Mouse (Mus musculus) MEL (cell line): ENCODE data around the gene Sox5. TPM values are rescaled to one million over a fixed set of nuclear protein-coding genes. Genes with fewer than 3 reads are reported as not detected.

ENCODE experiments used
- DNase-seq: peaks from one replicate; pipeline ENCODE4 v3.0.0; 2011; ENCODE audit warnings: low read depth, low spot score
- H3K27ac ChIP-seq: 2 replicates; pipeline ENCODE4 v1.5.1; 2012; ENCODE audit warnings: low read depth, mild to moderate bottlenecking, control low read depth, low read length, moderate library complexity; ENCODE audit not compliant: control insufficient read depth
- H3K27me3 ChIP-seq, 2 experiments: fragments of 150-350 bp in 1 of 2; sonication (generic) in 1 of 2; 2 replicates each; pipeline ENCODE4 v1.6.1; 2012; ENCODE audit warnings: low read length in 2 of 2, mild to moderate bottlenecking in 2 of 2, improper control_type of control experiment in 1 of 2, moderate library complexity in 1 of 2; ENCODE audit not compliant: insufficient read depth in 2 of 2, control insufficient read depth in 1 of 2
- H3K36me3 ChIP-seq, 2 experiments: 2 replicates each; pipeline ENCODE4 v1.6.1; 2012 to 2014; ENCODE audit warnings: low read length in 2 of 2, improper control_type of control experiment in 1 of 2, inconsistent platforms in 1 of 2, mild to moderate bottlenecking in 1 of 2; ENCODE audit not compliant: insufficient read depth in 2 of 2, control insufficient read depth in 1 of 2
- H3K4me1 ChIP-seq, 2 experiments: fragments of 150-350 bp in 1 of 2; sonication (generic) in 1 of 2; 2 replicates each; pipeline ENCODE4 v1.6.1; 2012; ENCODE audit warnings: low read length in 2 of 2, improper control_type of control experiment in 1 of 2, mild to moderate bottlenecking in 1 of 2; ENCODE audit not compliant: insufficient read depth in 2 of 2, control insufficient read depth in 1 of 2
- H3K4me3 ChIP-seq, 2 experiments: fragments of 150-350 bp in 1 of 2; sonication (generic) in 1 of 2; 2 replicates each; pipeline ENCODE4 v1.5.1; 2012; ENCODE audit warnings: low read depth in 2 of 2, low read length in 2 of 2, mild to moderate bottlenecking in 2 of 2, moderate library complexity in 2 of 2, control low read depth in 1 of 2, improper control_type of control experiment in 1 of 2; ENCODE audit not compliant: control insufficient read depth in 1 of 2, insufficient read depth in 1 of 2
- H3K79me2 ChIP-seq: 2 replicates; pipeline ENCODE4 v1.6.1; 2012; ENCODE audit warnings: mild to moderate bottlenecking, low read length, moderate library complexity; ENCODE audit not compliant: control insufficient read depth, poor library complexity, insufficient read depth
- H3K9ac ChIP-seq: 2 replicates; pipeline ENCODE4 v1.6.1; 2012; ENCODE audit warnings: low read depth, mild to moderate bottlenecking, control low read depth, low read length, moderate library complexity; ENCODE audit not compliant: control insufficient read depth, poor library complexity, severe bottlenecking
- H3K9me3 ChIP-seq: fragments of 150-350 bp; sonication (generic); replicated peaks from 2 replicates; pipeline ENCODE4 v1.6.1; 2012; ENCODE audit warnings: mild to moderate bottlenecking, low read length, improper control_type of control experiment, moderate library complexity; ENCODE audit not compliant: insufficient read depth
- CTCF ChIP-seq, 3 experiments: IDR thresholded peaks in 2 of 3; conservative IDR thresholded peaks in 1 of 3; 2 replicates each; pipeline ENCODE4 v1.5.1; 2011 to 2012; ENCODE audit warnings: low read length in 3 of 3, low read depth in 2 of 3, mild to moderate bottlenecking in 2 of 3, improper control_type of control experiment in 1 of 3, inconsistent platforms in 1 of 3, mixed read lengths in 1 of 3, moderate library complexity in 1 of 3; ENCODE audit not compliant: control insufficient read depth in 1 of 3, insufficient read depth in 1 of 3, poor library complexity in 1 of 3, severe bottlenecking in 1 of 3
- ELF1 ChIP-seq: IDR thresholded peaks from 2 replicates; pipeline ENCODE4 v1.6.1; 2014; ENCODE audit warnings: low read depth, mild to moderate bottlenecking, inconsistent platforms, low read length, improper control_type of control experiment, moderate library complexity
- EP300 ChIP-seq, 2 experiments: IDR thresholded peaks; 2 replicates each; pipeline ENCODE4 v1.6.1; 2011; ENCODE audit warnings: improper control_type of control experiment in 2 of 2, low read length in 2 of 2, low read depth in 1 of 2, mild to moderate bottlenecking in 1 of 2
- GABPA ChIP-seq: IDR thresholded peaks from 2 replicates; pipeline ENCODE4 v1.6.1; 2012; ENCODE audit warnings: low read depth, mild to moderate bottlenecking, inconsistent platforms, low read length, improper control_type of control experiment, moderate library complexity
- GATA1 ChIP-seq: IDR thresholded peaks from 2 replicates; pipeline ENCODE4 v1.6.1; 2011; ENCODE audit warnings: low read depth, low read length, improper control_type of control experiment
- JUND ChIP-seq: IDR thresholded peaks from 2 replicates; pipeline ENCODE4 v1.6.1; 2011; ENCODE audit warnings: low read depth, mild to moderate bottlenecking, improper control_type of control experiment, low read length
- KAT2A ChIP-seq: conservative IDR thresholded peaks from 2 replicates; pipeline ENCODE4 v1.6.1; 2012; ENCODE audit warnings: low read depth, low read length, improper control_type of control experiment, inconsistent platforms
- MAFK ChIP-seq: IDR thresholded peaks from 2 replicates; pipeline ENCODE4 v1.6.1; 2011; ENCODE audit warnings: low read depth, mild to moderate bottlenecking, low read length, improper control_type of control experiment, borderline replicate concordance
- MAZ ChIP-seq: IDR thresholded peaks from 2 replicates; pipeline ENCODE4 v1.6.1; 2012; ENCODE audit warnings: low read depth, mild to moderate bottlenecking, inconsistent platforms, low read length, improper control_type of control experiment
- MXI1 ChIP-seq: IDR thresholded peaks from 2 replicates; pipeline ENCODE4 v1.6.1; 2011; ENCODE audit warnings: mild to moderate bottlenecking, low read depth, low read length, improper control_type of control experiment
- MYB ChIP-seq: IDR thresholded peaks from 2 replicates; pipeline ENCODE4 v1.6.1; 2011; ENCODE audit warnings: mild to moderate bottlenecking, low read depth, low read length, improper control_type of control experiment
- NRF1 ChIP-seq: IDR thresholded peaks from 2 replicates; pipeline ENCODE4 v1.6.1; 2014; ENCODE audit warnings: low read depth, mild to moderate bottlenecking, inconsistent platforms, low read length, improper control_type of control experiment, moderate library complexity; ENCODE audit not compliant: poor library complexity, insufficient read depth, severe bottlenecking
- POLR2AphosphoS2 ChIP-seq: IDR thresholded peaks from 2 replicates; pipeline ENCODE4 v1.6.1; 2011; ENCODE audit warnings: low read length, improper control_type of control experiment
- SIN3A ChIP-seq: IDR thresholded peaks from 2 replicates; pipeline ENCODE4 v1.6.1; 2012; ENCODE audit warnings: low read length, improper control_type of control experiment, inconsistent platforms
- SMC3 ChIP-seq: IDR thresholded peaks from 2 replicates; pipeline ENCODE4 v1.6.1; 2011; ENCODE audit warnings: low read depth, low read length, improper control_type of control experiment
- USF1 ChIP-seq: IDR thresholded peaks from 2 replicates; pipeline ENCODE4 v1.6.1; 2014; ENCODE audit warnings: low read depth, mild to moderate bottlenecking, inconsistent platforms, low read length, improper control_type of control experiment, moderate library complexity
- polyA plus RNA-seq, 2 experiments: library from polyadenylated mRNA; stranded (reverse) in 1 of 2; unstranded in 1 of 2; fragments of >175 nt in 1 of 2; fragments of >200 nt in 1 of 2; gene quantifications; 2 replicates each; pipeline versions ENCODE4 v1.2.1 to v1.2.4; 2012; ENCODE audit warnings: low replicate concordance in 2 of 2, low read depth in 1 of 2; ENCODE audit not compliant: insufficient read length in 2 of 2, insufficient read depth in 1 of 2, missing spikeins in 1 of 2
- total RNA-seq: library from RNA; depleted of rRNA; stranded (reverse); fragments of 300-350 nt; gene quantifications from 2 replicates; pipeline ENCODE4 v1.2.3, GENCODE M21; 2012

The Sox5 gene
- total and polyA plus RNA-seq, 3 experiments = 0.19 to 3.0 TPM; not detected in 1

DNA sequence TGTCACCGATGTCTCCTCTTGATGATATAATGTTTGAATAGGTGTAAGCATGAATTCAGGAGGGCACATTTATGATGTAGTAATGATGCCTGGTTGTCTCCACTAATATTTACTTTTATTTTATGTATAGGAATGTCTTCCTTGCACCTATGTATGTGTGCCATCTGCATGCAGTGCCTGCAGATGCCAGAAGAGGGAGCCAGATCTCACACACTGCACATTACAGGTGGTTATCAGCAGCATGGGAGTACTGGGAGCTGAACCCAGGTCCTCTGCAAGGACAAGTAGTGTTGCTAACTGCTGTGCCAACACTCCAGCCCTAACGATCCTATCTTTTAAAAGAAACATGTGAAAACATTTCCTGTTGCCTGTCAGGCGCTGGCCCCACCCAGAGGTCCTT lies 442.2 kb downstream of the Sox5 start:
- no peaks in the 10 kb centered on the region for H3K36me3 ChIP-seq
- DNase-seq = peak; percentile 14
- H3K4me1 ChIP-seq = no peaks in the 10 kb centered on the region
- no peaks in the 10 kb centered on the region for H3K27me3 ChIP-seq
- H3K79me2 ChIP-seq = no peaks in the 10 kb centered on the region
- TF ChIP-seq POLR2AphosphoS2 (no peak), KAT2A (no peak), MAFK (no peak), SMC3 (0 out of 2 replicates have a peak, but pooled peaks have one; percentile 9), JUND (no peak), MYB (no peak), CTCF (IDR thresholded peaks at IDR 0.05 in 2 of 3, conservative IDR thresholded peaks at IDR 0.05 in 1 of 3; ENCODE audit: control insufficient read depth in 1 of 3, insufficient read depth in 1 of 3, low read depth in 2 of 3, low read length in 3 of 3, poor library complexity in 1 of 3, severe bottlenecking in 1 of 3) (peak in 2 of 3 experiments; percentile 32 to 40; a peak in 4 of 6 replicates)
- no peaks in the 10 kb centered on the region for H3K9me3 ChIP-seq
- H3K27ac ChIP-seq = no peak overlapping the region
- no peak overlapping the region for H3K4me3 ChIP-seq
- H3K9ac ChIP-seq = no peak overlapping the region

DNA sequence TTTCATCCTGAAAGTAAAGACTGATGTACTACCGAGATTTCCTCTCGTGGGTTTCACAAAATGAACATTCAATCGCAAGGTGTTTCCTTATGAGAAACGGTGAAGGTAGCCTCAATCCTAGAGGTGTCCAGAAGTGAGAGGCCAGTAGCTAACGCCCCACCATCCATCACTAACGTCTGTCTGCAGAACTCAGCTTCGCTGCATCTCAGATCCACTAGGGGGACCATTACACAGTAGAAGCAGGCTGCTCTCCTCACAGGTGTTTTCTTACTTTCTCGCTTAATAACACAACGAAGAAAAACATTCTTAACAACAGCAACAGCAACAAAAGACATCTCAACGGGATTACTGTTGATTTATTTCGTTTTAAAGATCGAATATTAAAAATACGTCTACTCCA lies 442.8 kb downstream of the Sox5 start:
- TF ChIP-seq MXI1 = no peak
- H3K9ac ChIP-seq = no peak overlapping the region
- H3K27me3 ChIP-seq = no peaks in the 10 kb centered on the region
- no peaks in the 10 kb centered on the region for H3K4me1 ChIP-seq
- no peaks in the 10 kb centered on the region for H3K9me3 ChIP-seq
- no peaks in the 10 kb centered on the region for H3K79me2 ChIP-seq
- no peak overlapping the region for H3K27ac ChIP-seq
- no peak overlapping the region for H3K4me3 ChIP-seq
- no peaks in the 10 kb centered on the region for H3K36me3 ChIP-seq
- no peak for DNase-seq

DNA sequence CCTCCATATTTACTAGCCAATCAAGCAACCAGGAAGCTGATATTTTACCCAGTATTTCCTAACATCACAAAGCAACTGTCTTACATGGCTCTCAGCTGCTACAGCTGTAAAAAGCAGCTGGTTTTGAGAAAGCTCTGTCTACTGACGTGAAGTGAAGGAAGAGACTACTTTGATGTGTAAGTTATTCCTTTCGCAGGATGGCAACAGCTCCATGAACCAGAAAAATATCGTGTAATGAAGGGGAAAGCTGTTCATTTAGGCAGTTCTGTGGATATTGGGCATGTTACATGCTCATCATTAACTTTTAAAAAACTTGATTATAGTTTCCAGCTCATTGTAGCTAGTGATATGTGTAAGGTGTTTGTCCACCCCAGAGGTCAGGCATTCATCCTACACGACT lies 443.6 kb downstream of the Sox5 start:
- Histone ChIP-seq H3K27me3 (no peaks in the 10 kb centered on the region), H3K79me2 (no peaks in the 10 kb centered on the region), H3K9me3 (no peaks in the 10 kb centered on the region), H3K36me3 (no peaks in the 10 kb centered on the region), H3K4me1 (no peaks in the 10 kb centered on the region), H3K9ac (no peak overlapping the region), H3K27ac (no peak overlapping the region), H3K4me3 (no peak overlapping the region)
- TF ChIP-seq MXI1 (no peak), SIN3A (no peak), USF1 (no peak), GABPA (no peak), ELF1 (no peak), EP300 (IDR thresholded peaks at IDR 0.05; ENCODE audit: low read depth in 1 of 2, low read length in 2 of 2) (no peak), KAT2A (no peak), CTCF (IDR thresholded peaks at IDR 0.05 in 2 of 3, conservative IDR thresholded peaks at IDR 0.05 in 1 of 3; ENCODE audit: control insufficient read depth in 1 of 3, insufficient read depth in 1 of 3, low read depth in 2 of 3, low read length in 3 of 3, poor library complexity in 1 of 3, severe bottlenecking in 1 of 3) (no peak), JUND (no peak), GATA1 (no peak), NRF1 (no peak), MAZ (no peak)
- DNase-seq = no peak
